Mouse (Mus musculus) liver, embryonic 13.5 days (tissue): Measurements from ENCODE around the gene Olig1. TPM values are rescaled to one million over a fixed set of nuclear protein-coding genes. Genes with fewer than 3 reads are reported as not detected.

Experiments used
- ATAC-seq: fragments of 200-750 bp; cut with Nextera tagmentation; 2 replicates; pipeline ENCODE4 v1.8.0; 2017; ENCODE audit warnings: low read depth, mild to moderate bottlenecking, moderate number of reproducible peaks, moderate library complexity
- DNase-seq: peaks from one replicate; pipeline ENCODE4 v3.0.0; 2022
- H3K27ac ChIP-seq: fragments of 300-500 bp; sonication (generic); 2 replicates; pipeline ENCODE4 v1.5.1; 2015; ENCODE audit warnings: moderate library complexity, mild to moderate bottlenecking, inconsistent platforms
- H3K27me3 ChIP-seq: fragments of 300-500 bp; sonication (generic); 2 replicates; pipeline ENCODE4 v1.6.1; 2015; ENCODE audit warnings: mild to moderate bottlenecking, inconsistent platforms
- H3K36me3 ChIP-seq: fragments of 300-500 bp; sonication (generic); 2 replicates; pipeline ENCODE4 v1.6.1; 2015; ENCODE audit warnings: mild to moderate bottlenecking, inconsistent platforms
- H3K4me1 ChIP-seq: fragments of 300-500 bp; sonication (generic); replicated peaks from 2 replicates; pipeline ENCODE4 v1.6.1; 2015; ENCODE audit warnings: inconsistent platforms
- H3K4me2 ChIP-seq: fragments of 300-500 bp; sonication (generic); 2 replicates; pipeline ENCODE4 v1.6.1; 2015; ENCODE audit warnings: inconsistent platforms, mild to moderate bottlenecking, moderate library complexity
- H3K4me3 ChIP-seq: fragments of 300-500 bp; sonication (generic); replicated peaks from 2 replicates; pipeline ENCODE4 v1.5.1; 2015; ENCODE audit warnings: mild to moderate bottlenecking, inconsistent platforms
- H3K9ac ChIP-seq: fragments of 300-500 bp; sonication (generic); 2 replicates; pipeline ENCODE4 v1.6.1; 2015; ENCODE audit warnings: mild to moderate bottlenecking, inconsistent platforms
- H3K9me3 ChIP-seq: fragments of 300-500 bp; sonication (generic); replicated peaks from 2 replicates; pipeline ENCODE4 v1.6.1; 2016; ENCODE audit warnings: inconsistent platforms
- WGBS: fragments of 180-500 bp; shearing (Covaris S2); methylation state at CpG from one replicate; pipeline ENCODE4 v1.1.7; 2015; ENCODE audit not compliant: insufficient replicate concordance; 5-methylcytosine and 5-hydroxymethylcytosine counted together
- polyA plus RNA-seq: library from polyadenylated mRNA; unstranded; fragments of >200 nt; fragmentation: Nextera tagmentation; extraction: Ambion mirVana; gene quantifications from 2 replicates; pipeline ENCODE4 v1.2.1, GENCODE M21; 2015

Olig1 gene
- polyA plus RNA-seq = 0.13 TPM in 1 of 2 replicates, not detected in the other

DNA sequence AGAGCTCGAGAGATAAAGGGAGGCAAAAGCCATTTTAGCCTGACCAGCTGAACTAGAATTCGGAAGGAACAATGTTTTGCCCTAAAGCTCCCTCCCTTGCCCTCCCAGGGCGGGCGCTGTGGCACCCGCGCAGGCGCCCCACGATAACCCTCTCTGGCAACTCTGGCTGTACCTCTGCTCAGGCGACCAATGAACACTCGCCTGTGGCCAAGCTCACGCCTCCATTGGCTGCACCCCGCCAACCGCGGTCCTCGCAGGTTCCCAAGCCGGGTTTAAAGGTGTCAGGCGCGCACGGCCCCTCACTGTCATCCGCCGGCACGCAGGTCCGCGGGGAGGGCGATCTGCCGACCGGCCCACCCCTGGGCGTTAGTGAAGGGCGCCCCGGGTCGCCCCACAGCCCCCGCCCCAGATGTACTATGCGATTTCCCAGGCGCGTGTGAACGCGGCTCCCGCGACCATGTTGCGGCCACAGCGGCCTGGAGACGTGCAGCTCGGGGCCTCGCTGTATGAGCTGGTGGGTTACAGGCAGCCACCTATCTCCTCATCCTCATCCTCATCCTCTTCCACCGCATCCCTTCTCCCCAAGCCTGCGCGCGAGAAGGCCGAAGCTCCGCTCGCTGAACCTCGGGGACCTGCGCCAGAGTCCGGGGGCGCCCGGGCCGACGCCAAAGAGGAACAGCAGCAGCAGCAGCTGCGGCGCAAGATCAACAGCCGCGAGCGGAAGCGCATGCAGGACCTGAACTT lies at the start of gene Olig1:
TSS of gene Olig1 (plus strand) at position 305 of the 744 bp plus-strand sequence.
- H3K4me3 ChIP-seq = peak within 1 kb of the TSS; percentile 34
- H3K4me2 ChIP-seq = peak within 1 kb of the TSS; percentile 52
- no peak within 1 kb of the TSS for H3K27ac ChIP-seq
- no peaks in the 10 kb centered on the region for H3K9me3 ChIP-seq
- no peaks in the 10 kb centered on the region for H3K36me3 ChIP-seq
- peaks cover 95% of the 10 kb centered on the region for H3K27me3 ChIP-seq
- 1% methylated on average over 64 of the region's 64 CpGs for WGBS
- ATAC-seq (peak; percentile 53; the same call in 1 of the 2 replicates), DNase-seq (peak; percentile 17)
- H3K4me1 ChIP-seq = peaks cover 14% of the 10 kb centered on the region
- no peak within 1 kb of the TSS for H3K9ac ChIP-seq

DNA sequence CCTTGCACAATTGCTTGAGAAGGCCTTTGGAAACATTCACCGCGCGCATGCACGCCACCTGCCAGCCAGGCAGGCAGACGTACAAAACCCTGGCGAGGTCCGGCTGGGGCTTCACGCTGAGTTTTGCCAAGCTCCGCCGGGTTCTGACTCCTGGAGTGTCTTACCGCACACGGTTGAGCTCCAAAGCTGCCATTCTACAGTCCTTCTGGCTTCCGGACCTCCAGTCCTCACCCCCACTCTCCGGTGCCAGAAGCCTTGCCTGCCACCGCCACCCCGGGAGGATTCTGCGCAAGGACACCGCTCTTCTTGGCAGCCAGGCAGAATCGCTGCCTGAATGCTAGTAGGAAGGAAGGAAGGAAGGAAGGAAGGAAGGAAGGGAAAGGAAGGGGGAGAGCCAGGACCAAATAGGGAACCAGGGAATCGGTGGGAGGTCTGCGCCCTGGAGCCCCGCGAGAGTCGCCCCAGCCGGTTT lies 47.4 kb upstream of the Olig1 start:
- Histone ChIP-seq H3K27ac (no peak overlapping the region), H3K36me3 (no peaks in the 10 kb centered on the region), H3K9me3 (no peaks in the 10 kb centered on the region), H3K9ac (no peak overlapping the region), H3K4me2 (no peak overlapping the region), H3K4me3 (no peak overlapping the region), H3K27me3 (peaks cover 98% of the 10 kb centered on the region), H3K4me1 (no peaks in the 10 kb centered on the region; the same call in 1 of the 2 replicates)
- no peak for ATAC-seq
- no peak for DNase-seq
- WGBS = 1% methylated on average over 25 of the region's 25 CpGs

DNA sequence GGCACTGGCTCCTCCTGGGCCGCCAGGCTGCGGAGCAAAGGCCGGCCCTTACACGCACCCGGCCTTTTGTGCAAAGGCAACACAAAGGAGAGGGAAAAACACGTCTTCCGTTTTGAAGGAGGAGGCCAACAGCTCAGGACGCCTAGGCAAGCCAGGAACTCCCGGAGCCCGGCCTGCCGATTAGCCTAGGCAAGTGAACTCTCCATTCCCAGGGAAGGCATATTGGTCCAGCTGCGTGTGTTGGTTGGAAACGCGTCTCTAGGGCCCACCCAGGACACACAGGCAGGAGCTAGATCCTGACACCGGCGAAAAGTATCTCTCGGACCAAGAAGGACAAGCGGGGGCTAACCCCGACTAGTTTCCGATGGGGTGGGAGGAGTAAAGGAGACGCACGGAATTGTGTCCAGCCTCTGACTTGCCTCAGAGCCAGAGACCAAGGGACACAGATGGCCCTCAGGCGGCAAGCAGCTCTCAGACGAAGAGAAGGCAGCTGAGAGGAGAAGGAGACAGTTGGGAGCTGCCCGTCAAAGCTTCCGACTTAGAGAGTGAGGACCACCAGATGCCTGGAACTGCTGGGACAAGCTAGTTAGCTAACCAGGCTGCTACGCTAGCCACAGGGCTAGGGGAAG lies 46.8 kb upstream of the Olig1 start:
- Histone ChIP-seq H3K9me3 (no peaks in the 10 kb centered on the region), H3K9ac (no peak overlapping the region), H3K27me3 (peaks cover 99% of the 10 kb centered on the region), H3K27ac (no peak overlapping the region), H3K36me3 (no peaks in the 10 kb centered on the region), H3K4me2 (no peak overlapping the region), H3K4me3 (no peak overlapping the region), H3K4me1 (no peaks in the 10 kb centered on the region; the same call in 1 of the 2 replicates)
- no peak for ATAC-seq
- 1% methylated on average over 27 of the region's 27 CpGs for WGBS
- DNase-seq = no peak

DNA sequence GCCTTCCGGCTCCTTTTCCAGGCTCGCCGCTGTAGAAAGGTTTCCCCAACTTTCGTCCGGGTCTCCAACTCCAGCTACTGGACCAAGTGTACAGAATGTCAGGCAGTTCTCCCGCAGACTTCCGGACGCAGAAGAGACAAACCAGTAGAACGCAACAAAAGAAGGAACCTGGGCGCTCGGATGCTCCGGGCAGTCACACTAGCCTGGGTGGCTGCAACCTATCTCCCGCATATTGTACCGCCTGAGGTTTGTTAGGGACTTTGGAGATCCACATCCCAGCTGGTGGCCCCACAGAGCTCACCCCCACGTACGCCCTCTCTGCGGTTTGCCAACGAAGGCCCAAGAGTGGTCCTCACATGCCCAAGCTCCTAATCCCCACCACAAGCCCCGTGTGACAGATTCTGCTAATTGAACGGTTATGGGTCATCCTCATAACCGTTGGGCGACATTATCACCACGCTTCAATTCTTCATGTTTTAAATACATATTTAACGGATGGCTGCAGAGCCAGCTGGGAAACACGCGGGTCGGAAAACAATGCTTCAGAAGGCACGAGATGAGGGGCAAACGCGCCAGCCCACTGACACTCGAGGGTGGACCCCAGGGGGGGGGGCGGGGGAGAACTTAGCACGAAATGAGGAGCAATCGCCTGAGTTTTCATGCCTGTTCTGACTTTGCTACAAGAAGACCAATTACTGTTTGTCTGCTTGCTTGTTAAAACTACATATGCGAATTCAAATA lies 46.1 kb upstream of the Olig1 start:
- H3K9me3 ChIP-seq = no peaks in the 10 kb centered on the region
- no peak overlapping the region for H3K4me3 ChIP-seq
- H3K36me3 ChIP-seq = no peaks in the 10 kb centered on the region
- H3K27me3 ChIP-seq = peaks cover 100% of the 10 kb centered on the region
- no peak for DNase-seq
- 3% methylated on average over 35 of the region's 35 CpGs for WGBS
- no peak for ATAC-seq
- H3K9ac ChIP-seq = no peak overlapping the region
- no peak overlapping the region for H3K4me2 ChIP-seq
- no peaks in the 10 kb centered on the region; the same call in 1 of the 2 replicates for H3K4me1 ChIP-seq
- no peak overlapping the region for H3K27ac ChIP-seq

DNA sequence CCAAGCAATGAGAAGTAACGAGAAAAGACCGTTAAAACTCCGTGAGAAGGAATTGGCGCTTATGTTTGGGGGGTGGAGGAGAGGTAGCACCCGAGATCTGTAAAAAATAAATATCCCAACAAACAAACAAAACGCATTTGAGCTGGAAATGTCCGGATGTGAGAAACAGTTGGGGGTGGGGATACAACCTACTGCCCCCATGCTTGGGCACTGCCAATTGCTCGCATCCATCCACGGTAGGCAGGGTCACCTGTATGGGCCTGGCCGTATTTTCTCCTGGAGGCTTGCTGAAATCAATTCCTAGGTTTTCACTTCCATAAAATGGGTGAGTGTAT lies 45.5 kb upstream of the Olig1 start:
- no peak for DNase-seq
- no peaks in the 10 kb centered on the region for H3K9me3 ChIP-seq
- no peaks in the 10 kb centered on the region; the same call in 1 of the 2 replicates for H3K4me1 ChIP-seq
- no peak overlapping the region for H3K9ac ChIP-seq
- ATAC-seq = no peak
- H3K27ac ChIP-seq = no peak overlapping the region
- H3K4me3 ChIP-seq = no peak overlapping the region
- peaks cover 100% of the 10 kb centered on the region for H3K27me3 ChIP-seq
- H3K36me3 ChIP-seq = no peaks in the 10 kb centered on the region
- H3K4me2 ChIP-seq = no peak overlapping the region
- WGBS = 6% methylated on average over 10 of the region's 10 CpGs

- peak overlapping the region; percentile 19; the same call in 1 of the 2 replicates for H3K4me3 ChIP-seq
- 3% methylated on average over 26 of the region's 26 CpGs for WGBS
- H3K27ac ChIP-seq = no peak overlapping the region
- ATAC-seq (no peak), DNase-seq (no peak)
- H3K4me1 ChIP-seq = no peaks in the 10 kb centered on the region; the same call in 1 of the 2 replicates
- H3K4me2 ChIP-seq = peak overlapping the region; percentile 26
- H3K36me3 ChIP-seq = no peaks in the 10 kb centered on the region
- no peak overlapping the region for H3K9ac ChIP-seq
- no peaks in the 10 kb centered on the region for H3K9me3 ChIP-seq
- peaks cover 100% of the 10 kb centered on the region for H3K27me3 ChIP-seq
Measured at GRCm38 (mm10) chr16:91224481-91225232, 44.9 kb upstream of the Olig1 start.

GRCm38 (mm10) chr16:91225233-91226037 lies 44.1 kb upstream of the Olig1 start, which contains the start of gene Olig2:
Gene Olig2 (plus strand): TSS chr16:91225457.
- DNase-seq (no peak), ATAC-seq (no peak)
- H3K4me2 ChIP-seq = peak within 1 kb of the TSS; percentile 26

DNA sequence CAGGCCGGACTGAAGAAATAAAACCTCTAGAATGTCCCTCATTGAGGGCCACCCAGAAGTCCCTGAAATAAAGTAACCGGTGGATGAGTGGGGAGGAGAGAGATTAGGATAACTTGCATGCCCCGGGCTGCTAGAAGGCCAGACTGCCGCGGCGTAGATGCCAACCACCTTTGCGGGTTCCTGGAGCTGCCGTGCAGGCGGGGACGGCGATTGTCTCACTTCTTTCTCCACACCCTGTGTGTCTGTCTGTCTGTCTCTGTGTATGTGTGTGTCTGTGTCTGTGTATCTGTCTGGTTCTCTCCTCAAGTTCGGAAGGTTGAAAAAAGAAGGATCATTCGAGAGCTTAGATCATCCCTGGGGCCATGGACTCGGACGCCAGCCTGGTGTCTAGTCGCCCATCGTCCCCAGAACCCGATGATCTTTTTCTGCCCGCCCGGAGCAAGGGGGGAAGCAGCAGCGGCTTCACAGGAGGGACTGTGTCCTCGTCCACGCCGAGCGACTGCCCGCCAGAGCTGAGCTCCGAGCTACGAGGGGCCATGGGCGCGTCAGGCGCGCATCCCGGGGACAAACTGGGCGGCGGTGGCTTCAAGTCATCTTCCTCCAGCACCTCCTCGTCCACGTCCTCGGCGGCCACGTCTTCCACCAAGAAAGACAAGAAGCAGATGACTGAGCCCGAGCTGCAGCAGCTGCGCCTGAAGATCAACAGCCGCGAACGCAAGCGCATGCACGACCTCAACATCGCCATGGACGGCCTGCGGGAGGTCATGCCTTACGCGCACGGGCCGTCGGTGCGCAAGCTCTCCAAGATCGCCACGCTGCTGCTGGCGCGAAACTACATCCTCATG lies 43.3 kb upstream of the Olig1 start:
- Histone ChIP-seq H3K27me3 (peaks cover 100% of the 10 kb centered on the region), H3K9ac (no peak overlapping the region), H3K4me3 (no peak overlapping the region), H3K9me3 (no peaks in the 10 kb centered on the region), H3K36me3 (no peaks in the 10 kb centered on the region), H3K4me2 (no peak overlapping the region), H3K27ac (no peak overlapping the region), H3K4me1 (no peaks in the 10 kb centered on the region; the same call in 1 of the 2 replicates)
- DNase-seq = no peak
- no peak for ATAC-seq
- 2% methylated on average over 60 of the region's 60 CpGs for WGBS

More at GRCm38 (mm10) chr16:91225233-91226037, 44.1 kb upstream of the Olig1 start, which contains the start of gene Olig2:
- peaks cover 100% of the 10 kb centered on the region for H3K27me3 ChIP-seq
- H3K4me1 ChIP-seq = no peaks in the 10 kb centered on the region; the same call in 1 of the 2 replicates
- H3K9ac ChIP-seq = no peak within 1 kb of the TSS
- H3K4me3 ChIP-seq = peak within 1 kb of the TSS; percentile 19; the same call in 1 of the 2 replicates
- H3K27ac ChIP-seq = no peak within 1 kb of the TSS
- no peaks in the 10 kb centered on the region for H3K36me3 ChIP-seq
- no peaks in the 10 kb centered on the region for H3K9me3 ChIP-seq
- 2% methylated on average over 53 of the region's 53 CpGs for WGBS

DNA sequence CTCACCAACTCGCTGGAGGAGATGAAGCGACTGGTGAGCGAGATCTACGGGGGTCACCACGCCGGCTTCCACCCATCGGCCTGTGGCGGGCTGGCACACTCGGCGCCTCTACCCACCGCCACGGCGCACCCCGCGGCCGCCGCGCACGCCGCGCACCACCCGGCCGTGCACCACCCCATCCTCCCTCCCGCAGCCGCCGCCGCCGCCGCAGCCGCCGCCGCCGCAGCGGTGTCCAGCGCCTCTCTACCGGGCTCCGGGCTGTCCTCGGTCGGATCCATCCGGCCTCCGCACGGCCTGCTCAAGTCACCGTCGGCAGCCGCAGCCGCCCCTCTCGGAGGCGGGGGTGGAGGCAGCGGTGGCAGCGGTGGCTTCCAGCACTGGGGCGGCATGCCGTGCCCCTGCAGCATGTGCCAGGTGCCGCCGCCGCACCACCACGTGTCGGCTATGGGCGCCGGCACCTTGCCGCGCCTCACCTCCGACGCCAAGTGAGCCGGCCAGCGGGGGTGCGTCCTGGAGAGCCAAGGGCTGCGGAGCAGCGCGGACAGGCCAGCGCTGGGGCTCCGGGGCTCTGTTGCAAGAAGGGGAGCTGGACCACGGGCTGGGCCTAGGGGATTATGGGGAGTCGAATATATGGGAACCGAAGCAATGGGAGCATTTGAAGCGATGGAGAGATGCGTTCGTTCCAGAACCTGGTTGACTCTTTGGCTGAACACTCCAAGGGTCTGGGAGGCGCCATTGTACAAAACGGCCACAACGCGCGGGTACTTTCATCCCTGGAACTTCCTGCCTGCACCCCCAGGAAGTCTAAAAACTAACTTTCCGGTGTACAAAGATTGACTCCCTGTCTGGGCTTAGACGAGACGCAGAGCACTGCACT lies 42.5 kb upstream of the Olig1 start:
- ATAC-seq (no peak), DNase-seq (no peak)
- peak overlapping the region; percentile 4; the same call in 1 of the 2 replicates for H3K4me3 ChIP-seq
- no peak overlapping the region for H3K4me2 ChIP-seq
- no peak overlapping the region for H3K9ac ChIP-seq
- H3K4me1 ChIP-seq = no peaks in the 10 kb centered on the region; the same call in 1 of the 2 replicates
- H3K27ac ChIP-seq = no peak overlapping the region
- H3K9me3 ChIP-seq = no peaks in the 10 kb centered on the region
- peaks cover 100% of the 10 kb centered on the region for H3K27me3 ChIP-seq
- WGBS = 4% methylated on average over 73 of the region's 85 CpGs
- no peaks in the 10 kb centered on the region for H3K36me3 ChIP-seq
